Mouse (Mus musculus): Measurements from ENCODE around the gene Chrnb1. TPM values are rescaled to one million over a fixed set of nuclear protein-coding genes. Genes with fewer than 3 reads are reported as not detected.

Gene Chrnb1
- polyA plus RNA-seq, 1 experiment from 2014 or later, result 3.5 TPM

GRCm38 (mm10) chr11:69752686-69753085 lies 43.1 kb downstream of the Chrnb1 start:
- Histone ChIP-seq H3K9me3 (ENCODE audit: control insufficient read depth, low read length) (no peaks in the 10 kb centered on the region), H3K4me3 (ENCODE audit: low read depth, low read length) (no peak overlapping the region), H3K9ac (ENCODE audit: low read length) (no peak overlapping the region), H3K27me3 (replicated peaks; ENCODE audit: control insufficient read depth, insufficient read depth, low read length) (no peaks in the 10 kb centered on the region), H3K27ac (ENCODE audit: low read depth) (no peak overlapping the region), H3K36me3 (ENCODE audit: control insufficient read depth, insufficient read depth, low read length) (peaks cover 11% of the 10 kb centered on the region), H3K4me2 (ENCODE audit: low read length) (no peak overlapping the region), H3K4me1 (replicated peaks; ENCODE audit: control insufficient read depth, insufficient read depth, low read length) (peaks cover 32% of the 10 kb centered on the region)
- DNase-seq (ENCODE audit: low spot score), result no peak
- no peak for ATAC-seq (replicated peaks; ENCODE audit: low FRiP score, low TSS enrichment, low read depth)

- no peak for DNase-seq (ENCODE audit: low spot score)
- Histone ChIP-seq H3K4me2 (ENCODE audit: low read length) (no peak overlapping the region), H3K9me3 (ENCODE audit: control insufficient read depth, low read length) (no peaks in the 10 kb centered on the region), H3K4me3 (ENCODE audit: low read depth, low read length) (no peak overlapping the region), H3K27ac (ENCODE audit: low read depth) (no peak overlapping the region), H3K27me3 (replicated peaks; ENCODE audit: control insufficient read depth, insufficient read depth, low read length) (no peaks in the 10 kb centered on the region), H3K4me1 (replicated peaks; ENCODE audit: control insufficient read depth, insufficient read depth, low read length) (peaks cover 26% of the 10 kb centered on the region), H3K9ac (ENCODE audit: low read length) (no peak overlapping the region), H3K36me3 (ENCODE audit: control insufficient read depth, insufficient read depth, low read length) (peaks cover 22% of the 10 kb centered on the region)
- ATAC-seq (replicated peaks; ENCODE audit: low FRiP score, low TSS enrichment, low read depth), result no peak
- WGBS, result 73% methylated on average over 3 of the region's 3 CpGs
These were observed 44.1 kb downstream of the Chrnb1 start for GRCm38 (mm10) chr11:69751635-69752034.

Other genes with a start within 250 kb of the Chrnb1 start
- 0.98 and 1.9 TPM in 2 replicates for gene Dnah2, start 246.8 kb downstream of the Chrnb1 start, polyA plus RNA-seq (2014; fragmentation: Nextera tagmentation; extraction: Ambion mirVana)
- gene Efnb3, start 235.7 kb downstream of the Chrnb1 start, polyA plus RNA-seq (2014; fragmentation: Nextera tagmentation; extraction: Ambion mirVana), result 4.0 and 4.9 TPM in 2 replicates
- gene Wrap53, start 215.7 kb downstream of the Chrnb1 start, polyA plus RNA-seq (2014; fragmentation: Nextera tagmentation; extraction: Ambion mirVana), result 26.8 and 31.8 TPM in 2 replicates
- 176 and 192 TPM in 2 replicates for gene Trp53, start 215.6 kb downstream of the Chrnb1 start, polyA plus RNA-seq (2014; fragmentation: Nextera tagmentation; extraction: Ambion mirVana)
- gene Atp1b2, start 190.0 kb downstream of the Chrnb1 start, polyA plus RNA-seq (2014; fragmentation: Nextera tagmentation; extraction: Ambion mirVana), result 7.3 and 8.2 TPM in 2 replicates
- not detected in 2 replicates for gene Shbg, start 178.0 kb downstream of the Chrnb1 start, polyA plus RNA-seq (2014; fragmentation: Nextera tagmentation; extraction: Ambion mirVana)
- 16.8 and 18.1 TPM in 2 replicates for gene Sat2, start 173.9 kb downstream of the Chrnb1 start, polyA plus RNA-seq (2014; fragmentation: Nextera tagmentation; extraction: Ambion mirVana)
- 22.6 and 23.0 TPM in 2 replicates for gene Fxr2, start 163.0 kb downstream of the Chrnb1 start, polyA plus RNA-seq (2014; fragmentation: Nextera tagmentation; extraction: Ambion mirVana)
- 0.35 TPM in 1 of 2 replicates, not detected in the other for gene Sox15, start 140.6 kb downstream of the Chrnb1 start, polyA plus RNA-seq (2014; fragmentation: Nextera tagmentation; extraction: Ambion mirVana)
- gene Mpdu1, start 133.3 kb downstream of the Chrnb1 start, polyA plus RNA-seq (2014; fragmentation: Nextera tagmentation; extraction: Ambion mirVana), result 32.1 and 39.3 TPM in 2 replicates
- gene Cd68, start 129.8 kb downstream of the Chrnb1 start, polyA plus RNA-seq (2014; fragmentation: Nextera tagmentation; extraction: Ambion mirVana), result 12.4 and 16.3 TPM in 2 replicates
- gene Eif4a1, start 123.5 kb downstream of the Chrnb1 start, polyA plus RNA-seq (2014; fragmentation: Nextera tagmentation; extraction: Ambion mirVana), result 645 and 692 TPM in 2 replicates
- 79.1 and 90.8 TPM in 2 replicates for gene Senp3, start 113.9 kb downstream of the Chrnb1 start, polyA plus RNA-seq (2014; fragmentation: Nextera tagmentation; extraction: Ambion mirVana)
- gene Tnfsf13, start 110.2 kb downstream of the Chrnb1 start, polyA plus RNA-seq (2014; fragmentation: Nextera tagmentation; extraction: Ambion mirVana), result 0.48 TPM in 1 of 2 replicates, not detected in the other
- 8.0 and 9.4 TPM in 2 replicates for gene Tnfsf12, start 100.1 kb downstream of the Chrnb1 start, polyA plus RNA-seq (2014; fragmentation: Nextera tagmentation; extraction: Ambion mirVana)
- gene Tnfsfm13, start 99.8 kb downstream of the Chrnb1 start, polyA plus RNA-seq (2014; fragmentation: Nextera tagmentation; extraction: Ambion mirVana), result 2.3 and 3.7 TPM in 2 replicates
- 35.2 and 38.7 TPM in 2 replicates for gene Polr2a, start 37.3 kb downstream of the Chrnb1 start, polyA plus RNA-seq (2014; fragmentation: Nextera tagmentation; extraction: Ambion mirVana)
- not detected in 2 replicates for gene Slc35g3, start 34.0 kb downstream of the Chrnb1 start, polyA plus RNA-seq (2014; fragmentation: Nextera tagmentation; extraction: Ambion mirVana)
- gene Zbtb4, start 30.0 kb downstream of the Chrnb1 start, polyA plus RNA-seq (2014; fragmentation: Nextera tagmentation; extraction: Ambion mirVana), result 2.8 and 3.3 TPM in 2 replicates
- gene Fgf11, start 5.9 kb upstream of the Chrnb1 start, polyA plus RNA-seq (2014; fragmentation: Nextera tagmentation; extraction: Ambion mirVana), result 1.1 and 1.4 TPM in 2 replicates
- gene Tmem102, start 9.7 kb upstream of the Chrnb1 start, polyA plus RNA-seq (2014; fragmentation: Nextera tagmentation; extraction: Ambion mirVana), result 16.1 and 22.9 TPM in 2 replicates
- gene Gm39566, start 19.4 kb upstream of the Chrnb1 start, polyA plus RNA-seq (2014; fragmentation: Nextera tagmentation; extraction: Ambion mirVana), result not detected in 2 replicates
- gene Spem2, start 22.5 kb upstream of the Chrnb1 start, polyA plus RNA-seq (2014; fragmentation: Nextera tagmentation; extraction: Ambion mirVana), result not detected in 2 replicates
- gene Spem1, start 26.2 kb upstream of the Chrnb1 start, polyA plus RNA-seq (2014; fragmentation: Nextera tagmentation; extraction: Ambion mirVana), result 0.17 TPM in 1 of 2 replicates, not detected in the other
- 8.5 TPM in 2 replicates for gene Nlgn2, start 41.8 kb upstream of the Chrnb1 start, polyA plus RNA-seq (2014; fragmentation: Nextera tagmentation; extraction: Ambion mirVana)
- gene Tmem256, start 42.6 kb upstream of the Chrnb1 start, polyA plus RNA-seq (2014; fragmentation: Nextera tagmentation; extraction: Ambion mirVana), result 436 and 455 TPM in 2 replicates
- 92.1 and 94.4 TPM in 2 replicates for gene Plscr3, start 50.4 kb upstream of the Chrnb1 start, polyA plus RNA-seq (2014; fragmentation: Nextera tagmentation; extraction: Ambion mirVana)
- gene Tnk1, start 62.8 kb upstream of the Chrnb1 start, polyA plus RNA-seq (2014; fragmentation: Nextera tagmentation; extraction: Ambion mirVana), result 10.3 and 12.2 TPM in 2 replicates
- gene Tmem95, start 82.1 kb upstream of the Chrnb1 start, polyA plus RNA-seq (2014; fragmentation: Nextera tagmentation; extraction: Ambion mirVana), result 0.38 TPM in 1 of 2 replicates, not detected in the other
- 3.5 and 4.4 TPM in 2 replicates for gene Kctd11, start 85.5 kb upstream of the Chrnb1 start, polyA plus RNA-seq (2014; fragmentation: Nextera tagmentation; extraction: Ambion mirVana)
- gene Acap1, start 99.6 kb upstream of the Chrnb1 start, polyA plus RNA-seq (2014; fragmentation: Nextera tagmentation; extraction: Ambion mirVana), result 8.1 and 9.3 TPM in 2 replicates
- 8.8 and 10.7 TPM in 2 replicates for gene 2810408A11Rik, start 105.0 kb upstream of the Chrnb1 start, polyA plus RNA-seq (2014; fragmentation: Nextera tagmentation; extraction: Ambion mirVana)
- gene Neurl4, start 105.1 kb upstream of the Chrnb1 start, polyA plus RNA-seq (2014; fragmentation: Nextera tagmentation; extraction: Ambion mirVana), result 13.3 and 14.5 TPM in 2 replicates
- gene Gps2, start 117.9 kb upstream of the Chrnb1 start, polyA plus RNA-seq (2014; fragmentation: Nextera tagmentation; extraction: Ambion mirVana), result 71.2 and 72.3 TPM in 2 replicates
- 1,854 and 1,877 TPM in 2 replicates for gene Eif5a, start 126.0 kb upstream of the Chrnb1 start, polyA plus RNA-seq (2014; fragmentation: Nextera tagmentation; extraction: Ambion mirVana)
- gene Ybx2, start 139.9 kb upstream of the Chrnb1 start, polyA plus RNA-seq (2014; fragmentation: Nextera tagmentation; extraction: Ambion mirVana), result 4.6 and 4.8 TPM in 2 replicates
- 25.8 and 32.2 TPM in 2 replicates for gene Slc2a4, start 152.2 kb upstream of the Chrnb1 start, polyA plus RNA-seq (2014; fragmentation: Nextera tagmentation; extraction: Ambion mirVana)
- gene Cldn7, start 168.8 kb upstream of the Chrnb1 start, polyA plus RNA-seq (2014; fragmentation: Nextera tagmentation; extraction: Ambion mirVana), result 425 and 461 TPM in 2 replicates
- gene Ctdnep1, start 185.2 kb upstream of the Chrnb1 start, polyA plus RNA-seq (2014; fragmentation: Nextera tagmentation; extraction: Ambion mirVana), result 28.6 and 29.3 TPM in 2 replicates
- 104 and 119 TPM in 2 replicates for gene Elp5, start 186.6 kb upstream of the Chrnb1 start, polyA plus RNA-seq (2014; fragmentation: Nextera tagmentation; extraction: Ambion mirVana)
- gene Gabarap, start 195.2 kb upstream of the Chrnb1 start, polyA plus RNA-seq (2014; fragmentation: Nextera tagmentation; extraction: Ambion mirVana), result 481 and 495 TPM in 2 replicates
- gene Phf23, start 199.8 kb upstream of the Chrnb1 start, polyA plus RNA-seq (2014; fragmentation: Nextera tagmentation; extraction: Ambion mirVana), result 37.6 and 43.9 TPM in 2 replicates
- 32.0 and 32.6 TPM in 2 replicates for gene Dvl2, start 204.7 kb upstream of the Chrnb1 start, polyA plus RNA-seq (2014; fragmentation: Nextera tagmentation; extraction: Ambion mirVana)
- gene Acadvl, start 219.5 kb upstream of the Chrnb1 start, polyA plus RNA-seq (2014; fragmentation: Nextera tagmentation; extraction: Ambion mirVana), result 72.8 and 73.8 TPM in 2 replicates
- gene Dlg4, start 221.0 kb upstream of the Chrnb1 start, polyA plus RNA-seq (2014; fragmentation: Nextera tagmentation; extraction: Ambion mirVana), result 7.7 and 8.6 TPM in 2 replicates